Mouse (Mus musculus) megakaryocyte progenitor cell, adult 5-6 weeks (primary cell): ENCODE measurements at regions not wholly inside any gene's neighbourhood (a gene's known extent, or its start where the extent isn't known, plus 50 kb on each side); places are given as distances from the start of the nearest gene placed in this dataset.

ENCODE experiments used
- ATAC-seq: replicated peaks from 2 replicates; pipeline ENCODE4 v1.8.0; 2016; ENCODE audit warnings: mild to moderate bottlenecking, moderate TSS enrichment, inconsistent platforms; ENCODE audit not compliant: poor library complexity

GRCm38 (mm10) chr10:110650107-110650506, 95.1 kb upstream of the E2f7 start:
- ATAC-seq = no peak

GRCm38 (mm10) chr10:110650851-110651250, 94.4 kb upstream of the E2f7 start:
- no peak for ATAC-seq

- no peak for ATAC-seq
Observed at GRCm38 (mm10) chr10:110654070-110654469, 91.2 kb upstream of the E2f7 start.

GRCm38 (mm10) chr10:110658153-110658695, 87.0 kb upstream of the E2f7 start:
- no peak for ATAC-seq

GRCm38 (mm10) chr10:110676503-110676902, 68.7 kb upstream of the E2f7 start:
- ATAC-seq = peak; percentile 39; the same call in 1 of the 2 replicates
